Comparison of ENCODE assay signal across 8 mouse cellular contexts in genomic region chr5:107287908-107288267, GRCm38 (mm10). TPM values are rescaled to one million over a fixed set of nuclear protein-coding genes. Genes with fewer than 3 reads are reported as not detected.
DNase-seq lines count a peak whose midpoint lies in the region; ATAC-seq lines count a peak whose summit lies in the region.

No protein-coding gene starts in this region.

- no peaks in the 10 kb centered on the region for H3K36me3 ChIP-seq in heart, embryonic 11.5 days (ENCODE audit: control insufficient read depth, insufficient read depth, low read length)
- H3K36me3 ChIP-seq in heart, embryonic 15.5 days: no peaks in the 10 kb centered on the region
- no peaks in the 10 kb centered on the region for H3K36me3 ChIP-seq in liver, embryonic 15.5 days (replicated peaks)

- no peaks in the 10 kb centered on the region for H3K9me3 ChIP-seq in heart, embryonic 11.5 days (replicated peaks; ENCODE audit: control insufficient read depth, low read length)
- H3K9me3 ChIP-seq in heart, embryonic 15.5 days (replicated peaks): no peaks in the 10 kb centered on the region
- no peaks in the 10 kb centered on the region for H3K9me3 ChIP-seq in liver, embryonic 15.5 days (replicated peaks)

- WGBS in heart, embryonic 11.5 days (ENCODE audit: insufficient replicate concordance): 46% methylated on average over 5 of the region's 5 CpGs
- WGBS in heart, embryonic 15.5 days: 48% methylated on average over 5 of the region's 5 CpGs
- 32% methylated on average over 5 of the region's 5 CpGs for WGBS in liver, embryonic 15.5 days (ENCODE audit: insufficient replicate concordance)

- H3K4me3 ChIP-seq in heart, embryonic 11.5 days (ENCODE audit: low read depth, low read length): peak overlapping the region; percentile 86
- peak overlapping the region; percentile 97 for H3K4me3 ChIP-seq in heart, embryonic 15.5 days
- peak overlapping the region; percentile 72 for H3K4me3 ChIP-seq in liver, embryonic 15.5 days (replicated peaks)

- peak overlapping the region; percentile 90 for H3K4me2 ChIP-seq in heart, embryonic 11.5 days
- H3K4me2 ChIP-seq in heart, embryonic 15.5 days: peak overlapping the region; percentile 81
- peak overlapping the region; percentile 94 for H3K4me2 ChIP-seq in liver, embryonic 15.5 days

- H3K27ac ChIP-seq in heart, embryonic 11.5 days (ENCODE audit: low read depth, low read length): no peak overlapping the region
- H3K27ac ChIP-seq in heart, embryonic 15.5 days: no peak overlapping the region
- peak overlapping the region; percentile 51; the same call in 1 of the 2 replicates for H3K27ac ChIP-seq in liver, embryonic 15.5 days (replicated peaks)

- no peak for DNase-seq in heart, adult 8-10 months (ENCODE audit: low spot score)
- DNase-seq in adipocyte (ENCODE audit: low spot score): peak; percentile 50
- DNase-seq in embryo, embryonic 11 days: no peak
- no peak for DNase-seq in thymus, postnatal 36 days

- ATAC-seq in heart, embryonic 11.5 days (replicated peaks; ENCODE audit: insufficient number of reproducible peaks, low FRiP score, low TSS enrichment): no peak
- ATAC-seq in heart, embryonic 15.5 days (replicated peaks; ENCODE audit: insufficient number of reproducible peaks, insufficient read depth, low FRiP score, low read depth): no peak
- ATAC-seq in liver, embryonic 15.5 days (ENCODE audit: insufficient read depth): no peak
- ATAC-seq in frontal cortex, adult (ENCODE audit: low TSS enrichment): no peak

- 0 out of 2 replicates have a peak, but pooled peaks cover 6% of the 10 kb centered on the region for H3K4me1 ChIP-seq in heart, embryonic 11.5 days (ENCODE audit: control insufficient read depth, insufficient read depth, low read length)
- peaks cover 20% of the 10 kb centered on the region for H3K4me1 ChIP-seq in heart, embryonic 15.5 days (replicated peaks)
- peaks cover 26% of the 10 kb centered on the region for H3K4me1 ChIP-seq in liver, embryonic 15.5 days (replicated peaks)

- H3K9ac ChIP-seq in heart, embryonic 11.5 days (ENCODE audit: low read depth, low read length): peak overlapping the region; percentile 82
- peak overlapping the region; percentile 89 for H3K9ac ChIP-seq in heart, embryonic 15.5 days
- no peak overlapping the region; the same call in 1 of the 2 replicates for H3K9ac ChIP-seq in liver, embryonic 15.5 days

- 0 out of 2 replicates have a peak, but pooled peaks cover 3% of the 10 kb centered on the region for H3K27me3 ChIP-seq in heart, embryonic 11.5 days (ENCODE audit: control insufficient read depth, insufficient read depth, low read length)
- no peaks in the 10 kb centered on the region for H3K27me3 ChIP-seq in heart, embryonic 15.5 days
- H3K27me3 ChIP-seq in liver, embryonic 15.5 days: peaks cover 27% of the 10 kb centered on the region

RNA-seq across cellular contexts. Expression of gene Tgfbr3, which starts 1.5 kb away (rescaled TPM):
- polyA plus RNA-seq in heart, embryonic 11.5 days (2014; fragmentation: Nextera tagmentation; extraction: Ambion mirVana): 38.2 and 39.2 TPM in 2 replicates
- total RNA-seq in heart, adult 8-10 months (2022): 10 to 100 TPM; 38.5 to 48.2 (median 44.6) TPM
- 16.8 and 23.8 TPM in 2 replicates for polyA plus RNA-seq in heart, embryonic 15.5 days (2015; fragmentation: Nextera tagmentation; extraction: Ambion mirVana)
- polyA plus RNA-seq in liver, embryonic 15.5 days (2015; fragmentation: Nextera tagmentation; extraction: Ambion mirVana): 6.0 TPM in 2 replicates

RNA-seq across cellular contexts. Expression of gene Brdt, which starts 43.1 kb away (rescaled TPM):
- polyA plus RNA-seq in heart, embryonic 11.5 days (2014; fragmentation: Nextera tagmentation; extraction: Ambion mirVana): 0.87 and 0.94 TPM in 2 replicates
- under 1 TPM; 0.11 to 0.52 (median 0.41) TPM for total RNA-seq in heart, adult 8-10 months (2022)
- 0.62 and 1.1 TPM in 2 replicates for polyA plus RNA-seq in heart, embryonic 15.5 days (2015; fragmentation: Nextera tagmentation; extraction: Ambion mirVana)
- polyA plus RNA-seq in liver, embryonic 15.5 days (2015; fragmentation: Nextera tagmentation; extraction: Ambion mirVana): 0.15 and 0.23 TPM in 2 replicates
